Mouse (Mus musculus) MEL (cell line): ENCODE measurements at regions not wholly inside any gene's neighbourhood (a gene's known extent, or its start where the extent isn't known, plus 50 kb on each side); places are given as distances from the start of the nearest gene placed in this dataset.

Source experiments
- BHLHE40 ChIP-seq: IDR thresholded peaks from 2 replicates; pipeline ENCODE4 v1.6.1; 2012; ENCODE audit warnings: low read depth, mild to moderate bottlenecking, inconsistent platforms, low read length, improper control_type of control experiment, borderline replicate concordance
- CHD2 ChIP-seq: IDR thresholded peaks from 2 replicates; pipeline ENCODE4 v1.6.1; 2011; ENCODE audit warnings: low read length, improper control_type of control experiment
- CTCF ChIP-seq, 3 experiments: IDR thresholded peaks in 2 of 3; conservative IDR thresholded peaks in 1 of 3; 2 replicates each; pipeline ENCODE4 v1.5.1; 2011 to 2012; ENCODE audit warnings: low read length in 3 of 3, low read depth in 2 of 3, mild to moderate bottlenecking in 2 of 3, improper control_type of control experiment in 1 of 3, inconsistent platforms in 1 of 3, mixed read lengths in 1 of 3, moderate library complexity in 1 of 3; ENCODE audit not compliant: control insufficient read depth in 1 of 3, insufficient read depth in 1 of 3, poor library complexity in 1 of 3, severe bottlenecking in 1 of 3
- E2F4 ChIP-seq: IDR thresholded peaks from 2 replicates; pipeline ENCODE4 v1.6.1; 2011; ENCODE audit warnings: low read depth, low read length, improper control_type of control experiment, borderline replicate concordance
- GABPA ChIP-seq: IDR thresholded peaks from 2 replicates; pipeline ENCODE4 v1.6.1; 2012; ENCODE audit warnings: low read depth, mild to moderate bottlenecking, inconsistent platforms, low read length, improper control_type of control experiment, moderate library complexity
- GATA1 ChIP-seq: IDR thresholded peaks from 2 replicates; pipeline ENCODE4 v1.6.1; 2011; ENCODE audit warnings: low read depth, low read length, improper control_type of control experiment
- MEF2A ChIP-seq: IDR thresholded peaks from 2 replicates; pipeline ENCODE4 v1.6.1; 2014; ENCODE audit warnings: low read depth, mild to moderate bottlenecking, inconsistent platforms, low read length, improper control_type of control experiment; ENCODE audit not compliant: poor library complexity, insufficient replicate concordance, severe bottlenecking; ENCODE audit errors: extremely low read depth
- POLR2A ChIP-seq, 2 experiments: IDR thresholded peaks; 2 replicates each; pipeline ENCODE4 v1.6.1; 2011 to 2012; ENCODE audit warnings: low read length in 2 of 2, mild to moderate bottlenecking in 2 of 2, control low read depth in 1 of 2, improper control_type of control experiment in 1 of 2, low read depth in 1 of 2, moderate library complexity in 1 of 2; ENCODE audit not compliant: control insufficient read depth in 1 of 2, insufficient read depth in 1 of 2, poor library complexity in 1 of 2
- ZKSCAN1 ChIP-seq: IDR thresholded peaks from 2 replicates; pipeline ENCODE4 v1.6.1; 2012; ENCODE audit warnings: low read depth, mild to moderate bottlenecking, inconsistent platforms, low read length, improper control_type of control experiment, moderate library complexity

GRCm38 (mm10) chrX:134882334-134882733 is 73.3 kb upstream of the Armcx2 start:
- TF ChIP-seq ZKSCAN1 = no peak
- TF ChIP-seq CTCF (IDR thresholded peaks at IDR 0.05 in 2 of 3, conservative IDR thresholded peaks at IDR 0.05 in 1 of 3; ENCODE audit: control insufficient read depth in 1 of 3, insufficient read depth in 1 of 3, low read depth in 2 of 3, low read length in 3 of 3, poor library complexity in 1 of 3, severe bottlenecking in 1 of 3) = no peak
- TF ChIP-seq E2F4 = no peak
- TF ChIP-seq CHD2 = no peak
- TF ChIP-seq BHLHE40 = no peak
- no peak for TF ChIP-seq MEF2A
- TF ChIP-seq POLR2A (IDR thresholded peaks at IDR 0.05; ENCODE audit: control insufficient read depth in 1 of 2, insufficient read depth in 1 of 2, low read depth in 1 of 2, low read length in 2 of 2, poor library complexity in 1 of 2) = no peak
- TF ChIP-seq GATA1 = no peak
- TF ChIP-seq GABPA = no peak
